Mouse (Mus musculus) CH12.LX (cell line): ENCODE data around the gene Prph2. TPM values are rescaled to one million over a fixed set of nuclear protein-coding genes. Genes with fewer than 3 reads are reported as not detected.

Source experiments
- DNase-seq: peaks from one replicate; pipeline ENCODE4 v3.0.0-alpha.2; 2013; ENCODE audit errors: extremely low read depth
- H3K27ac ChIP-seq: 2 replicates; pipeline ENCODE4 v1.5.1; 2012; ENCODE audit warnings: low read depth, mild to moderate bottlenecking, control low read depth, moderate library complexity; ENCODE audit not compliant: insufficient read depth
- H3K27me3 ChIP-seq: replicated peaks from 2 replicates; pipeline ENCODE3; 2012; ENCODE audit warnings: inconsistent platforms
- H3K36me3 ChIP-seq, 2 experiments: replicated peaks in 1 of 2; 2 replicates each; pipeline versions ENCODE3 to v1.6.1; 2012; ENCODE audit warnings: inconsistent platforms in 1 of 2, low read length in 1 of 2, mild to moderate bottlenecking in 1 of 2, mixed read lengths in 1 of 2, moderate library complexity in 1 of 2; ENCODE audit not compliant: control insufficient read depth in 1 of 2, insufficient read depth in 1 of 2
- H3K4me1 ChIP-seq, 2 experiments: 2 replicates each; pipeline ENCODE4 v1.6.1; 2012; ENCODE audit warnings: inconsistent platforms in 1 of 2, moderate library complexity in 1 of 2; ENCODE audit not compliant: insufficient read depth in 2 of 2, control insufficient read depth in 1 of 2
- H3K4me2 ChIP-seq: 2 replicates; pipeline ENCODE4 v1.6.1; 2012; ENCODE audit warnings: low read depth, mild to moderate bottlenecking, control low read depth; ENCODE audit not compliant: poor library complexity, insufficient read depth, severe bottlenecking
- H3K4me3 ChIP-seq, 3 experiments: fragments of 150-350 bp in 1 of 3; sonication (generic) in 1 of 3; replicated peaks in 1 of 3; 2 replicates each; pipeline versions ENCODE3 to v1.5.1; 2011 to 2012; ENCODE audit warnings: low read depth in 2 of 3, low read length in 2 of 3, mild to moderate bottlenecking in 2 of 3, moderate library complexity in 2 of 3, control low read depth in 1 of 3, improper control_type of control experiment in 1 of 3, inconsistent platforms in 1 of 3, mixed read lengths in 1 of 3; ENCODE audit not compliant: poor library complexity in 1 of 3
- H3K79me2 ChIP-seq: replicated peaks from 2 replicates; pipeline ENCODE4 v1.6.1; 2012; ENCODE audit warnings: mild to moderate bottlenecking, moderate library complexity; ENCODE audit not compliant: control insufficient read depth, poor library complexity, insufficient read depth, severe bottlenecking; ENCODE audit errors: extremely low read depth
- H3K9ac ChIP-seq: 2 replicates; pipeline ENCODE4 v1.6.1; 2012; ENCODE audit warnings: low read depth, mild to moderate bottlenecking, control low read depth, moderate library complexity; ENCODE audit not compliant: insufficient read depth
- H3K9me3 ChIP-seq: replicated peaks from 2 replicates; pipeline ENCODE3; 2012; ENCODE audit warnings: low read length, inconsistent platforms, mixed read lengths
- BHLHE40 ChIP-seq: IDR thresholded peaks from 2 replicates; pipeline ENCODE4 v1.6.1; 2011; ENCODE audit warnings: mild to moderate bottlenecking, low read depth, low read length, improper control_type of control experiment
- CHD1 ChIP-seq: IDR thresholded peaks from 2 replicates; pipeline ENCODE4 v1.6.1; 2012; ENCODE audit warnings: low read depth, low read length, improper control_type of control experiment, inconsistent platforms
- ETS1 ChIP-seq: conservative IDR thresholded peaks from 2 replicates; pipeline ENCODE4 v1.6.1; 2012; ENCODE audit warnings: low read depth, mild to moderate bottlenecking, inconsistent platforms, low read length, improper control_type of control experiment, moderate library complexity
- GABPA ChIP-seq: IDR thresholded peaks from 2 replicates; pipeline ENCODE4 v1.6.1; 2012; ENCODE audit warnings: low read depth, low read length, improper control_type of control experiment, inconsistent platforms; ENCODE audit not compliant: insufficient replicate concordance
- JUN ChIP-seq: IDR thresholded peaks from 2 replicates; pipeline ENCODE4 v1.6.1; 2011; ENCODE audit warnings: low read depth, mild to moderate bottlenecking, low read length, improper control_type of control experiment, moderate library complexity; ENCODE audit not compliant: insufficient read depth
- JUND ChIP-seq: conservative IDR thresholded peaks from 2 replicates; pipeline ENCODE4 v1.6.1; 2011; ENCODE audit warnings: low read depth, low read length, improper control_type of control experiment
- MAFK ChIP-seq: IDR thresholded peaks from 2 replicates; pipeline ENCODE4 v1.6.1; 2011; ENCODE audit warnings: low read length, improper control_type of control experiment; ENCODE audit not compliant: insufficient replicate concordance
- MXI1 ChIP-seq: IDR thresholded peaks from 2 replicates; pipeline ENCODE4 v1.6.1; 2011; ENCODE audit warnings: mild to moderate bottlenecking, low read depth, low read length, improper control_type of control experiment
- NELFE ChIP-seq: IDR thresholded peaks from 2 replicates; pipeline ENCODE4 v1.6.1; 2011; ENCODE audit warnings: low read depth, low read length, improper control_type of control experiment
- NRF1 ChIP-seq: IDR thresholded peaks from 2 replicates; pipeline ENCODE4 v1.6.1; 2014; ENCODE audit warnings: low read depth, mild to moderate bottlenecking, inconsistent platforms, low read length, improper control_type of control experiment, moderate library complexity
- RAD21 ChIP-seq: IDR thresholded peaks from 2 replicates; pipeline ENCODE4 v1.6.1; 2011; ENCODE audit warnings: low read depth, mild to moderate bottlenecking, low read length, improper control_type of control experiment, moderate library complexity
- SIN3A ChIP-seq: IDR thresholded peaks from 2 replicates; pipeline ENCODE4 v1.6.1; 2012; ENCODE audit warnings: low read length, improper control_type of control experiment, inconsistent platforms
- SMC3 ChIP-seq: IDR thresholded peaks from 2 replicates; pipeline ENCODE4 v1.6.1; 2011; ENCODE audit warnings: low read depth, low read length, improper control_type of control experiment
- TBP ChIP-seq: conservative IDR thresholded peaks from 2 replicates; pipeline ENCODE4 v1.6.1; 2011; ENCODE audit warnings: low read depth, low read length, improper control_type of control experiment
- USF1 ChIP-seq: IDR thresholded peaks from 2 replicates; pipeline ENCODE4 v1.6.1; 2014; ENCODE audit warnings: low read depth, mild to moderate bottlenecking, inconsistent platforms, low read length, improper control_type of control experiment
- ZKSCAN1 ChIP-seq: IDR thresholded peaks from 2 replicates; pipeline ENCODE4 v1.6.1; 2012; ENCODE audit warnings: low read depth, inconsistent platforms, low read length, improper control_type of control experiment, borderline replicate concordance
- ZMIZ1 ChIP-seq: IDR thresholded peaks from 2 replicates; pipeline ENCODE4 v1.6.1; 2012; ENCODE audit warnings: low read depth, mild to moderate bottlenecking, inconsistent platforms, low read length, improper control_type of control experiment
- dilution Hi-C: fragments of 300-500 bp; cut with MboI; formaldehyde crosslinking; loops from 2 replicates; pipeline ENCODE4 v1.14.3; 2020; ENCODE audit warnings: low sequenced_read_pairs; ENCODE audit not compliant: extremely low pct_unique_long_range_greater_than_20kb, extremely low pct_ligation_motif_present
- in situ Hi-C: fragments of 300-500 bp; cut with MboI; formaldehyde crosslinking; loops from 3 replicates; pipeline ENCODE4 v1.14.3; 2019; ENCODE audit warnings: low sequenced_read_pairs, low pct_ligation_motif_present, low pct_unique_long_range_greater_than_20kb, mixed read lengths
- polyA plus RNA-seq: library from polyadenylated mRNA; unstranded; fragments of >175 nt; gene quantifications from 2 replicates; pipeline ENCODE4 v1.2.1, GENCODE M21; 2012; ENCODE audit warnings: low read depth; ENCODE audit not compliant: insufficient read length
- total RNA-seq, 2 experiments: library from RNA; depleted of rRNA; stranded (reverse); fragments of 300-350 nt in 1 of 2; fragments of >200 nt in 1 of 2; gene quantifications; 2 replicates each; pipeline ENCODE4 v1.2.3; 2012 to 2014

Prph2 gene
- total and polyA plus RNA-seq, 3 experiments = not detected

- no peak overlapping the region for H3K9ac ChIP-seq
- TF ChIP-seq BHLHE40 = no peak
- TF ChIP-seq MXI1 = 0 out of 2 replicates have a peak, but pooled peaks have one; percentile 40
- no peak for TF ChIP-seq SIN3A
- no peak for TF ChIP-seq GABPA
- no peak for TF ChIP-seq ZMIZ1
- H3K79me2 ChIP-seq = no peaks in the 10 kb centered on the region
- no peak for DNase-seq
- in situ Hi-C loops (no loop called here), dilution Hi-C loops (no loop called here)
- H3K27me3 ChIP-seq = no peaks in the 10 kb centered on the region
- H3K4me2 ChIP-seq = no peak overlapping the region
- H3K4me3 ChIP-seq = no peak overlapping the region
- no peaks in the 10 kb centered on the region for H3K36me3 ChIP-seq
- H3K9me3 ChIP-seq = no peaks in the 10 kb centered on the region
- H3K4me1 ChIP-seq = peaks cover 3 to 12% of the 10 kb centered on the region in 2 experiments
- no peak overlapping the region for H3K27ac ChIP-seq
Observed at GRCm38 (mm10) chr17:46920855-46921254, 10.6 kb downstream of the Prph2 start.

GRCm38 (mm10) chr17:46926192-46926591 is 15.9 kb downstream of the Prph2 start:
- no peaks in the 10 kb centered on the region for H3K4me1 ChIP-seq
- peaks cover 27 to 42% of the 10 kb centered on the region in 2 experiments for H3K36me3 ChIP-seq
- H3K4me2 ChIP-seq = no peak overlapping the region
- DNase-seq = no peak
- dilution Hi-C loops (no loop called here), in situ Hi-C loops (no loop called here)
- no peaks in the 10 kb centered on the region for H3K79me2 ChIP-seq
- H3K27ac ChIP-seq = no peak overlapping the region
- H3K27me3 ChIP-seq = no peaks in the 10 kb centered on the region
- no peak overlapping the region for H3K9ac ChIP-seq
- no peak overlapping the region for H3K4me3 ChIP-seq
- no peak for TF ChIP-seq ETS1
- no peak for TF ChIP-seq SMC3
- TF ChIP-seq NRF1 = no peak
- TF ChIP-seq ZKSCAN1 = no peak
- TF ChIP-seq SIN3A = no peak
- no peak for TF ChIP-seq RAD21
- no peak for TF ChIP-seq BHLHE40
- no peak for TF ChIP-seq TBP
- TF ChIP-seq CHD1 = no peak
- TF ChIP-seq JUN = no peak
- no peak for TF ChIP-seq NELFE
- TF ChIP-seq USF1 = no peak
- no peak for TF ChIP-seq JUND
- TF ChIP-seq MAFK = no peak
- TF ChIP-seq ZMIZ1 = no peak
- H3K9me3 ChIP-seq = no peaks in the 10 kb centered on the region
